Mouse (Mus musculus) mature B cell (primary cell): ENCODE measurements around the gene Taf10.

Source experiments
- in situ Hi-C: fragments of 300-500 bp; cut with MboI; formaldehyde crosslinking; loops from 2 replicates; pipeline ENCODE4 v1.14.3; 2019

The Taf10 gene

DNA sequence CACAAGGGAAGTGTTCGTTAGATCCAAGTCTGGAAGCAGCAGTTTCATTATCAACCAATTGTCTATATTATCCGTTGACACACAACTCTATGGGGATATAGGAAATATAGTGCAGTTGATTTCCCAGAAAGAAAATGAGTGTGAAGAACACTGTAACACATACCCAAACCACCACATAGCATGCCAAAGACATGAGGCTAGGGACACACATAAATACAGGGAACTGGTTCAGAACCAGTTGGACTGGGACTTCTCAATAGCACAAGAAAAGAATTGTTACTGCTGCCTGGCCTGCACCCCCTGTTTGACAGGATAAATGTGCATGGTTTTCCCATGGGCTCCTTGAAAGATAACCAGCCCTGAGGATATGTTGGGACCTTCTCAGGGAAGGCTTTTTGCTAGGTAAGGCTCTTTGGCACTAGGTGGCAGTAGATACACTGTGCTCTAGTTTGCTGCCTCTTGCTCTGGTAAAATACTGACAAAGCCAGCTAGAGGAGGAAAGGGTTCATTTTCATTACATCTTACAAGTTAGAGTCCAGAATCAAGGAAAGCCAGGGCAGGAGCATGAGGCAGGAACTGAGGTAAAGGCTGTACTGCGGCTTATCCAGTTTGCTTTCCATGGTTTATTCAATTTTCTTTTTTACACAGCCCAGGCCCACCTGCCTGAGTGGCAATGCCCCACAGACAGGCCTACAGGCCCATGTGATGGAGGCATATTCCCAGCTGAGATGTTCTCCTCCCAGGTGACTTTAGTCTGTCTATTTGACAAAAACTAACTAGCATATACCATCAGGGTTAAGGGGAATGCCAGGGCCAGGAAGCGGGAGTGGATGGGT, 17.8 kb downstream of the Taf10 start:
- in situ Hi-C loops, result no loop called here

GRCm38 (mm10) chr7:105721916-105722315, 22.2 kb downstream of the Taf10 start:
- in situ Hi-C loops, result no loop called here

DNA sequence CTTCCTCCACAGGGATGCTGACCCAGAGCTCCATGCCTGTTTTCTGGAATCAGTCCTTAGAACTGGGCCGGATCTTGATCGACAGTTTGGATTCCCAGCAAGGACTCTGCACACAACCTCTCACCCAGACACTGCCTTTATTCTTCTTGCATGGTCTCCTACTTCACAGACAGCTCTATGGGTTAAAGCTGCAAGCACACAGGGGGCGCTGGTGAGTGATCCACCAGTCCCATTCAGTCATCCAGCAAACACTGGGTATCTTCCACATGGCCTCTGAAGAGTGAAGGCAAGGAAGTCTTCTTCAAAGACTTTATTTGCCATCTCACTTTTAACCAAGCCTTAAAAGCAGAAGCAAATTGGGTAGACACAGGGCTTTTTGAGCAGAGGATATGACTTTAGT, 28.8 kb downstream of the Taf10 start:
- in situ Hi-C loops, result no loop called here

- in situ Hi-C loops, result no loop called here
Measured at GRCm38 (mm10) chr7:105708733-105709132, 35.4 kb downstream of the Taf10 start.

DNA sequence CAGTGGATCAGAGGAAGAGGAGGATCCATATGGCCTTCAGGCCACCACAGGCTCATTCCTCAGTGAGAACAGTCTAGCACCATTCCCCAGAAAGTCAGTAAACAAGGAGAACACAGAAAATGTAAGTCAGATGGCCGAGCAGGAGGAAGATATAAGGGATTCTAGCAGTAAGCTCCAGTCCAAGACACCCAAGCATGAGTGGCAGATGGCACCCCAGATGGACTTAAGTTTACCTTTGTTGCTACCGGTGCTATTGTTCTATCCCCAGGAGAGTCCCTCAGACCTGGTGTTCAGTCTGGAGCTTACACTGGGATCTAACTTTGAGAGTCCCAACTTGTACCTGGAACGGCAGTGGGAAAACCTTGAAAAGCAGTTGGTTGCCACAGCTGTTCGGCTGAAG, 40.3 kb downstream of the Taf10 start:
- in situ Hi-C loops, result no loop called here

DNA sequence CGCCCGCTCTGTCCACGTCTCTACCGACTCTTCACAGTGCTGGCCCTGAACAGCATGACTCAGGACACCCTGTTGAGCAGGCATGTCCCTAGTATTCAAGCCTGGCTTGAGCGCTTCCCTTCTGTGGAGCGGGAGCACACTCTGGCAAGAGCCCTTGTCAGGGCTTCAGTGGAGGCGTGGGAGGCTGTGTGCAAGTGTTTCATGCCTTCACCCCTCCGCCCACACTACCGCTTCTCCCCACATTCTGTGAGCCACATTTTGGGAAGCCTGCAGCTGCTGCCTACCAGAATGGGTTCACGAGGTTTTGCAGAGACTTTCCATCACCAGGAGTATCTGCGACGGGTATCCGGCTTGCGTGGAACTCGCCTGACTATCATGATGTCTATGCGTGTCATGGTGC, 41.0 kb downstream of the Taf10 start:
- in situ Hi-C loops, result no loop called here

DNA sequence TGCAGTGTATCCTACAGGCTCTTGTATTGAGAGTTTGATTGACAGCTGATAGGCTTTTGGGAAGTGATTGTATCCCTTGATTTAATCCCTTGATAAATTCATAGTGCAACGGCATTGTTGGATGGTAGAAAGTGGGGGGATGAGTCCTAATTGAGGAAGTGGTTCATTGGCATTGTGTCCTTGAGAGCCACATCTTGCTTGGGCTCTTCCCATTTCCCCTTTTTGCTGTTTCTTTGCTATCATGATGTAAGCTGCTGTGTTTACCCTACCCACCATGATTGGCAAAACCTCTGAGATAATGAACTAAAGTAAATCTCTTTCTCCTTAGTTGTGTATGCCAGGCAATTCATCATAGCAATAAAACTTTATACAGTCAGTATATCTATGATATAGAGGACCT, 53.3 kb downstream of the Taf10 start:
- in situ Hi-C loops, result no loop called here
